ENCODE assay signal across 10 mouse cellular contexts in genomic region chr2:128177241-128177661, GRCm38 (mm10). TPM values are rescaled to one million over a fixed set of nuclear protein-coding genes. Genes with fewer than 3 reads are reported as not detected.
DNase-seq lines count a peak whose midpoint lies in the region; ATAC-seq and TF ChIP-seq lines count a peak whose summit lies in the region.
"Had no signal": no experiment of that assay in that cellular context is flagged by ENCODE, and none has a peak within 500 bp of the region (broad histone marks: within the 10 kb centered on the region; RNA-seq: fewer than 3 reads in every experiment).

No protein-coding gene starts in this region.

- ATAC-seq in stomach, embryonic 14.5 days (ENCODE audit: insufficient number of reproducible peaks, insufficient read depth, low FRiP score, low read depth), result no peak
- no peak for ATAC-seq in stomach, postnatal 0 days (ENCODE audit: low FRiP score, low TSS enrichment)
- no peak for ATAC-seq in heart, embryonic 15.5 days (replicated peaks; ENCODE audit: insufficient number of reproducible peaks, insufficient read depth, low FRiP score, low read depth)

- peaks cover 30% of the 10 kb centered on the region for H3K4me1 ChIP-seq in stomach, embryonic 14.5 days (ENCODE audit: control insufficient read depth, insufficient read depth, low read length)
- 0 out of 2 replicates have a peak, but pooled peaks cover 3% of the 10 kb centered on the region for H3K4me1 ChIP-seq in stomach, postnatal 0 days (replicated peaks; ENCODE audit: control insufficient read depth, insufficient read depth)
- H3K4me1 ChIP-seq in heart, embryonic 15.5 days (replicated peaks), result peaks cover 47% of the 10 kb centered on the region

- H3K4me3 ChIP-seq in stomach, embryonic 14.5 days (ENCODE audit: low read depth, low read length), result no peak overlapping the region
- no peak overlapping the region for H3K4me3 ChIP-seq in stomach, postnatal 0 days (ENCODE audit: low read depth, low read length)
- no peak overlapping the region for H3K4me3 ChIP-seq in heart, embryonic 15.5 days

- H3K4me2 ChIP-seq in stomach, embryonic 14.5 days (replicated peaks; ENCODE audit: low read depth, low read length), result no peak overlapping the region
- no peak overlapping the region for H3K4me2 ChIP-seq in stomach, postnatal 0 days (replicated peaks; ENCODE audit: low read depth)
- no peak overlapping the region for H3K4me2 ChIP-seq in heart, embryonic 15.5 days

- H3K9ac ChIP-seq in stomach, embryonic 14.5 days (replicated peaks; ENCODE audit: low read depth, low read length), result no peak overlapping the region
- no peak overlapping the region for H3K9ac ChIP-seq in stomach, postnatal 0 days (ENCODE audit: low read length)
- no peak overlapping the region for H3K9ac ChIP-seq in heart, embryonic 15.5 days

- H3K9me3 ChIP-seq in stomach, embryonic 14.5 days (ENCODE audit: control insufficient read depth, low read depth, low read length), result no peaks in the 10 kb centered on the region
- no peaks in the 10 kb centered on the region for H3K9me3 ChIP-seq in stomach, postnatal 0 days (ENCODE audit: control insufficient read depth, low read length)
- no peaks in the 10 kb centered on the region for H3K9me3 ChIP-seq in heart, embryonic 15.5 days (replicated peaks)

- no peak for TF ChIP-seq CTCF in stomach, postnatal 0 days (IDR thresholded peaks at IDR 0.05; ENCODE audit: low read depth)

- no peak for TF ChIP-seq EP300 in stomach, postnatal 0 days (optimal IDR thresholded peaks at IDR 0.05)

- WGBS in stomach, embryonic 14.5 days, result 51% methylated on average over 5 of the region's 5 CpGs
- 52% methylated on average over 5 of the region's 5 CpGs for WGBS in stomach, postnatal 0 days
- WGBS in heart, embryonic 15.5 days, result 22% methylated on average over 5 of the region's 5 CpGs

- intact Hi-C loops in gastrocnemius, postnatal 14 days (cut with DNase I; ENCODE audit: low total_unique reads), result no loop called here

- peak overlapping the region; percentile 80 for H3K27ac ChIP-seq in stomach, embryonic 14.5 days (ENCODE audit: low read length)
- no peak overlapping the region for H3K27ac ChIP-seq in stomach, postnatal 0 days (replicated peaks)
- peak overlapping the region; percentile 72 for H3K27ac ChIP-seq in heart, embryonic 15.5 days
- H3K27ac ChIP-seq: macrophage had no signal

- no peaks in the 10 kb centered on the region for H3K27me3 ChIP-seq in stomach, embryonic 14.5 days (ENCODE audit: control insufficient read depth, insufficient read depth, low read length)
- H3K27me3 ChIP-seq in stomach, postnatal 0 days (ENCODE audit: control insufficient read depth, insufficient read depth, low read length), result no peaks in the 10 kb centered on the region
- no peaks in the 10 kb centered on the region for H3K27me3 ChIP-seq in heart, embryonic 15.5 days

- peak; percentile 32 for DNase-seq in gastrocnemius, postnatal 14 days
- DNase-seq in gastrocnemius, adult 18-20 months (ENCODE audit: low spot score), result no peak
- no peak for DNase-seq in stomach, postnatal 0 days (ENCODE audit: low spot score)
- DNase-seq in spleen, postnatal 36 days (ENCODE audit: low spot score in 2 of 2), result no peak
- DNase-seq in embryo, embryonic 9.5 days (ENCODE audit: extremely low spot score), result no peak
- no peak for DNase-seq in T-cell, adult 2 months (ENCODE audit: low spot score)
- DNase-seq: kidney, adult 8-10 months had no signal

- H3K36me3 ChIP-seq in stomach, embryonic 14.5 days (ENCODE audit: control insufficient read depth, insufficient read depth, low read length), result no peaks in the 10 kb centered on the region
- no peaks in the 10 kb centered on the region for H3K36me3 ChIP-seq in stomach, postnatal 0 days (ENCODE audit: control insufficient read depth, insufficient read depth, low read length)
- no peaks in the 10 kb centered on the region for H3K36me3 ChIP-seq in heart, embryonic 15.5 days

RNA-seq across cellular contexts. Expression of gene Bcl2l11, which starts 51.4 kb away (rescaled TPM):
- 1 to 10 TPM; 4.9 to 6.1 TPM for total RNA-seq in gastrocnemius, postnatal 14 days (2021)
- total RNA-seq in gastrocnemius, adult 18-20 months (2021), result 1 to 10 TPM; 5.4 to 9.9 TPM
- polyA plus RNA-seq in stomach, embryonic 14.5 days (2014; fragmentation: Nextera tagmentation; extraction: Ambion mirVana), result 19.9 and 22.6 TPM in 2 replicates
- 6.2 and 8.0 TPM in 2 replicates for polyA plus RNA-seq in stomach, postnatal 0 days (2015; fragmentation: Nextera tagmentation; extraction: Ambion mirVana)
- 21.0 and 21.4 TPM in 2 replicates for polyA plus RNA-seq in heart, embryonic 15.5 days (2015; fragmentation: Nextera tagmentation; extraction: Ambion mirVana)
